Mouse (Mus musculus) lung, postnatal 36 days (tissue): ENCODE results near the gene Slc16a6.

Experiments used
- DNase-seq: peaks from one replicate; pipeline ENCODE4 v3.0.0; 2022; ENCODE audit warnings: mixed read lengths

The Slc16a6 gene

GRCm38 (mm10) chr11:109443468-109444263 is 29.7 kb downstream of the Slc16a6 start:
- DNase-seq, result no peak

GRCm38 (mm10) chr11:109442166-109442730 is 31.1 kb downstream of the Slc16a6 start:
- no peak for DNase-seq

- peak; percentile 71 for DNase-seq
Measured at GRCm38 (mm10) chr11:109441119-109441518, 32.3 kb downstream of the Slc16a6 start.

GRCm38 (mm10) chr11:109440641-109441040 is 32.8 kb downstream of the Slc16a6 start:
- no peak for DNase-seq

GRCm38 (mm10) chr11:109439829-109440340 is 33.5 kb downstream of the Slc16a6 start:
- peak; percentile 83 for DNase-seq

- DNase-seq, result no peak
Measured at GRCm38 (mm10) chr11:109439209-109439608, 34.2 kb downstream of the Slc16a6 start.

GRCm38 (mm10) chr11:109436889-109437288 is 36.5 kb downstream of the Slc16a6 start:
- no peak for DNase-seq

- DNase-seq, result no peak
Measured at GRCm38 (mm10) chr11:109434233-109434798, 39.1 kb downstream of the Slc16a6 start.

GRCm38 (mm10) chr11:109427353-109427752 is 46.0 kb downstream of the Slc16a6 start:
- no peak for DNase-seq

GRCm38 (mm10) chr11:109426272-109426586 is 47.2 kb downstream of the Slc16a6 start:
- no peak for DNase-seq

- DNase-seq, result peak; percentile 99
Measured at GRCm38 (mm10) chr11:109425392-109426271, 47.8 kb downstream of the Slc16a6 start, which contains the start of gene Amz2. Gene Amz2 (plus strand): TSS chr11:109425946.

- DNase-seq, result no peak
Measured at GRCm38 (mm10) chr11:109423294-109423693, 50.1 kb downstream of the Slc16a6 start.

GRCm38 (mm10) chr11:109422263-109422662 is 51.1 kb downstream of the Slc16a6 start:
- no peak for DNase-seq

- no peak for DNase-seq
Measured at GRCm38 (mm10) chr11:109421205-109421604, 52.2 kb downstream of the Slc16a6 start.

- no peak for DNase-seq
Measured at GRCm38 (mm10) chr11:109420567-109420962, 52.8 kb downstream of the Slc16a6 start.

GRCm38 (mm10) chr11:109419961-109420566 is 53.3 kb downstream of the Slc16a6 start:
- DNase-seq, result peak; percentile 57

- DNase-seq, result no peak
Measured at GRCm38 (mm10) chr11:109419461-109419860, 53.9 kb downstream of the Slc16a6 start.

- peak; percentile 55 for DNase-seq
Measured at GRCm38 (mm10) chr11:109417472-109418040, 55.8 kb downstream of the Slc16a6 start.

GRCm38 (mm10) chr11:109416709-109417420 is 56.5 kb downstream of the Slc16a6 start:
- peak; percentile 89 for DNase-seq

GRCm38 (mm10) chr11:109414802-109415201 is 58.6 kb downstream of the Slc16a6 start:
- no peak for DNase-seq

GRCm38 (mm10) chr11:109413617-109414016 is 59.8 kb downstream of the Slc16a6 start, which contains the start of gene 9930022D16Rik:
Gene 9930022D16Rik (plus strand): TSS chr11:109413917.
- no peak for DNase-seq
